Mouse (Mus musculus): ENCODE measurements around the gene Trmt61a.

- TF ChIP-seq CTCF (IDR thresholded peaks at IDR 0.05; ENCODE audit: low read depth) (no peak), EP300 (IDR thresholded peaks at IDR 0.05; ENCODE audit: low read depth) (no peak)
Observed at GRCm38 (mm10) chr12:111708181-111708580, 30.3 kb downstream of the Trmt61a start.

Data from liver, postnatal 0 days (tissue).